Comparison of ENCODE assay signal across 9 mouse cellular contexts in genomic region chr9:37349050-37349449, GRCm38 (mm10). TPM values are rescaled to one million over a fixed set of nuclear protein-coding genes. Genes with fewer than 3 reads are reported as not detected.
DNase-seq lines count a peak whose midpoint lies in the region; ATAC-seq and TF ChIP-seq lines count a peak whose summit lies in the region.
"Had no signal": no experiment of that assay in that cellular context is flagged by ENCODE, and none has a peak within 500 bp of the region (broad histone marks: within the 10 kb centered on the region; RNA-seq: fewer than 3 reads in every experiment).

No protein-coding gene starts in this region.

- no peak for TF ChIP-seq CTCF in kidney, postnatal 0 days (IDR thresholded peaks at IDR 0.05; ENCODE audit: low read depth)

- H3K9me3 ChIP-seq in kidney, postnatal 0 days (replicated peaks; ENCODE audit: low read length) = no peaks in the 10 kb centered on the region
- H3K9me3 ChIP-seq in embryonic facial prominence, embryonic 11.5 days (replicated peaks; ENCODE audit: control insufficient read depth, low read length) = no peaks in the 10 kb centered on the region
- H3K9me3 ChIP-seq in intestine, embryonic 14.5 days (ENCODE audit: control insufficient read depth, low read length) = no peaks in the 10 kb centered on the region

- peak overlapping the region; percentile 68 for H3K4me3 ChIP-seq in kidney, postnatal 0 days (replicated peaks; ENCODE audit: low read depth, low read length)
- peak overlapping the region; percentile 75 for H3K4me3 ChIP-seq in embryonic facial prominence, embryonic 11.5 days (ENCODE audit: low read depth, low read length)
- peak overlapping the region; percentile 69 for H3K4me3 ChIP-seq in intestine, embryonic 14.5 days (ENCODE audit: low read depth, low read length)
- H3K4me3 ChIP-seq in myocyte = peak overlapping the region; percentile 52

- no peak for ATAC-seq in kidney, postnatal 0 days (replicated peaks; ENCODE audit: low FRiP score, low read depth)
- no peak for ATAC-seq in embryonic facial prominence, embryonic 11.5 days (replicated peaks; ENCODE audit: insufficient number of reproducible peaks, low FRiP score, low TSS enrichment, low read depth)
- no peak for ATAC-seq in intestine, embryonic 14.5 days (replicated peaks; ENCODE audit: low FRiP score, low TSS enrichment, low read depth)

- H3K79me2 ChIP-seq in myocyte (ENCODE audit: control insufficient read depth, insufficient read depth) = no peaks in the 10 kb centered on the region

- no peaks in the 10 kb centered on the region for H3K27me3 ChIP-seq in kidney, postnatal 0 days (ENCODE audit: insufficient read depth, low read length)
- H3K27me3 ChIP-seq in embryonic facial prominence, embryonic 11.5 days (ENCODE audit: control insufficient read depth, insufficient read depth, low read length) = no peaks in the 10 kb centered on the region
- H3K27me3 ChIP-seq in intestine, embryonic 14.5 days (replicated peaks; ENCODE audit: control insufficient read depth, insufficient read depth, low read length) = no peaks in the 10 kb centered on the region
- no peaks in the 10 kb centered on the region for H3K27me3 ChIP-seq in myocyte (ENCODE audit: control insufficient read depth, insufficient read depth, insufficient read length)

- no peak for DNase-seq in kidney, postnatal 0 days (ENCODE audit: low spot score)
- DNase-seq in kidney, postnatal 10 days = no peak
- DNase-seq in embryonic facial prominence, embryonic 11.5 days (ENCODE audit: low spot score) = no peak
- no peak for DNase-seq in intestine, embryonic 14.5 days (ENCODE audit: low spot score)
- DNase-seq in gastrocnemius, adult 18-20 months (ENCODE audit: low spot score) = no peak
- DNase-seq in gastrocnemius, postnatal 25 days = no peak
- DNase-seq in right cerebral cortex, adult 2 months (ENCODE audit: low spot score in 2 of 2) = no peak

- H3K4me2 ChIP-seq in kidney, postnatal 0 days (ENCODE audit: low read length) = peak overlapping the region; percentile 87
- H3K4me2 ChIP-seq in embryonic facial prominence, embryonic 11.5 days (ENCODE audit: low read depth, low read length) = peak overlapping the region; percentile 86
- H3K4me2 ChIP-seq in intestine, embryonic 14.5 days (ENCODE audit: low read length) = peak overlapping the region; percentile 59
- peak overlapping the region; percentile 86 for H3K4me2 ChIP-seq in myocyte (ENCODE audit: low read depth)

- H3K4me1 ChIP-seq in kidney, postnatal 0 days (replicated peaks; ENCODE audit: insufficient read depth, low read length) = no peaks in the 10 kb centered on the region
- H3K4me1 ChIP-seq in embryonic facial prominence, embryonic 11.5 days (ENCODE audit: control insufficient read depth, insufficient read depth, low read length) = no peaks in the 10 kb centered on the region
- peaks cover 11% of the 10 kb centered on the region; the same call in 1 of the 2 replicates for H3K4me1 ChIP-seq in intestine, embryonic 14.5 days (replicated peaks; ENCODE audit: control insufficient read depth, insufficient read depth, low read length)

- no peak for TF ChIP-seq POLR2A in myocyte (IDR thresholded peaks at IDR 0.05; ENCODE audit: insufficient read length, low read depth)

- no peaks in the 10 kb centered on the region for H3K36me3 ChIP-seq in kidney, postnatal 0 days (ENCODE audit: insufficient read depth, low read length)
- H3K36me3 ChIP-seq in embryonic facial prominence, embryonic 11.5 days (replicated peaks; ENCODE audit: control insufficient read depth, insufficient read depth, low read depth, low read length) = no peaks in the 10 kb centered on the region
- H3K36me3 ChIP-seq in intestine, embryonic 14.5 days (ENCODE audit: control insufficient read depth, insufficient read depth, low read length) = no peaks in the 10 kb centered on the region
- H3K36me3 ChIP-seq in myocyte (ENCODE audit: control insufficient read depth, insufficient read depth) = no peaks in the 10 kb centered on the region

- peak overlapping the region; percentile 74; the same call in 1 of the 2 replicates for H3K9ac ChIP-seq in kidney, postnatal 0 days (ENCODE audit: low read depth, low read length)
- peak overlapping the region; percentile 89; the same call in 1 of the 2 replicates for H3K9ac ChIP-seq in embryonic facial prominence, embryonic 11.5 days (replicated peaks; ENCODE audit: low read length)
- peak overlapping the region; percentile 75 for H3K9ac ChIP-seq in intestine, embryonic 14.5 days (ENCODE audit: low read length)

- WGBS in kidney, postnatal 0 days = 95% methylated on average over 3 of the region's 3 CpGs
- WGBS in embryonic facial prominence, embryonic 11.5 days = 89% methylated on average over 3 of the region's 3 CpGs
- WGBS in intestine, embryonic 14.5 days = 91% methylated on average over 3 of the region's 3 CpGs

- no peak overlapping the region; the same call in 1 of the 2 replicates for H3K27ac ChIP-seq in kidney, postnatal 0 days
- H3K27ac ChIP-seq in embryonic facial prominence, embryonic 11.5 days (replicated peaks; ENCODE audit: low read depth, low read length) = no peak overlapping the region
- H3K27ac ChIP-seq in intestine, embryonic 14.5 days (ENCODE audit: low read depth) = no peak overlapping the region; the same call in 1 of the 2 replicates

- H3ac ChIP-seq in myocyte (ENCODE audit: control insufficient read depth, insufficient read length) = peak overlapping the region; percentile 23

TF ChIP-seq in myocyte, 11 proteins besides CTCF, POLR2A, EP300 and RAD21:
- no peak for TF ChIP-seq USF1 (IDR thresholded peaks at IDR 0.05; ENCODE audit: low read depth)
TF ChIP-seq in myocyte: peak in this region for 0.

RNA-seq across cellular contexts. Expression of gene Ccdc15, which starts 0.8 kb away (rescaled TPM):
- polyA plus RNA-seq in kidney, postnatal 0 days (2015; fragmentation: Nextera tagmentation; extraction: Ambion mirVana) = 4.8 TPM in 2 replicates
- polyA plus RNA-seq in embryonic facial prominence, embryonic 11.5 days (2014; fragmentation: Nextera tagmentation; extraction: Ambion mirVana) = 5.5 and 8.0 TPM in 2 replicates
- 6.4 and 6.7 TPM in 2 replicates for polyA plus RNA-seq in intestine, embryonic 14.5 days (2014; fragmentation: Nextera tagmentation; extraction: Ambion mirVana)
- polyA plus RNA-seq in myocyte (2012; fragmentation: generic; extraction: Trizol) = 0.38 TPM
- 1 to 10 TPM; 1.5 TPM for total RNA-seq in gastrocnemius, adult 18-20 months (2021)
- total RNA-seq in gastrocnemius, postnatal 25 days (2021) = 1 to 10 TPM; 1.2 to 1.3 TPM

RNA-seq across cellular contexts. Expression of gene Hepacam, which starts 18.1 kb away (rescaled TPM):
- 0.09 and 0.16 TPM in 2 replicates for polyA plus RNA-seq in kidney, postnatal 0 days (2015; fragmentation: Nextera tagmentation; extraction: Ambion mirVana)
- polyA plus RNA-seq in embryonic facial prominence, embryonic 11.5 days (2014; fragmentation: Nextera tagmentation; extraction: Ambion mirVana) = not detected in 2 replicates
- polyA plus RNA-seq in intestine, embryonic 14.5 days (2014; fragmentation: Nextera tagmentation; extraction: Ambion mirVana) = not detected in 2 replicates
- not detected for polyA plus RNA-seq in myocyte (2012; fragmentation: generic; extraction: Trizol)
- under 1 TPM; 0.11 to 0.17 TPM for total RNA-seq in gastrocnemius, adult 18-20 months (2021)
- total RNA-seq in gastrocnemius, postnatal 25 days (2021) = under 1 TPM; 0.13 to 0.33 TPM
- total RNA-seq: heart, postnatal 25 days had no signal

RNA-seq across cellular contexts. Expression of gene Robo4, which starts 52.6 kb away (rescaled TPM):
- polyA plus RNA-seq in kidney, postnatal 0 days (2015; fragmentation: Nextera tagmentation; extraction: Ambion mirVana) = 17.5 and 19.4 TPM in 2 replicates
- 6.0 and 6.5 TPM in 2 replicates for polyA plus RNA-seq in embryonic facial prominence, embryonic 11.5 days (2014; fragmentation: Nextera tagmentation; extraction: Ambion mirVana)
- polyA plus RNA-seq in intestine, embryonic 14.5 days (2014; fragmentation: Nextera tagmentation; extraction: Ambion mirVana) = 9.8 and 12.8 TPM in 2 replicates
- not detected for polyA plus RNA-seq in myocyte (2012; fragmentation: generic; extraction: Trizol)
- total RNA-seq in gastrocnemius, adult 18-20 months (2021) = 10 to 100 TPM in 1 of 2 experiments, 1 to 10 TPM in 1; 6.4 to 10.1 TPM
- total RNA-seq in gastrocnemius, postnatal 25 days (2021) = 1 to 10 TPM; 7.6 to 9.7 TPM
